Mouse (Mus musculus): ENCODE data around the gene Tspear.

- TF ChIP-seq CTCF (IDR thresholded peaks at IDR 0.05; ENCODE audit: control insufficient read depth, insufficient read depth, insufficient read length) (no peak), MAX (IDR thresholded peaks at IDR 0.05) (no peak), USF1 (IDR thresholded peaks at IDR 0.05; ENCODE audit: low read depth) (no peak), CEBPB (IDR thresholded peaks at IDR 0.05; ENCODE audit: low read depth) (no peak), MYOD1 (IDR thresholded peaks at IDR 0.05; ENCODE audit: control insufficient read depth, insufficient read length, low read depth) (no peak), FOSL1 (IDR thresholded peaks at IDR 0.05; ENCODE audit: insufficient read depth, low read length, poor library complexity, severe bottlenecking) (no peak)
Observed at GRCm38 (mm10) chr10:77902894-77903715, 216.7 kb downstream of the Tspear start.

Measured in C2C12 (cell line).